Mouse (Mus musculus) heart, adult 9 months (tissue): ENCODE results near the gene Gm45234.
A peak's percentile ranks its signal among the peaks of the same experiment; 100 is the strongest.
"Not testable (repeated sequence)": the region's sequence is repeated elsewhere in the genome, so short reads cannot be mapped to it uniquely, and the experiment has no call there.

Source experiments
- DNase-seq, 2 experiments: peaks; one replicate each; pipeline ENCODE4 v3.0.0; 2022; ENCODE audit warnings: low spot score in 2 of 2

Gm45234 gene

DNA sequence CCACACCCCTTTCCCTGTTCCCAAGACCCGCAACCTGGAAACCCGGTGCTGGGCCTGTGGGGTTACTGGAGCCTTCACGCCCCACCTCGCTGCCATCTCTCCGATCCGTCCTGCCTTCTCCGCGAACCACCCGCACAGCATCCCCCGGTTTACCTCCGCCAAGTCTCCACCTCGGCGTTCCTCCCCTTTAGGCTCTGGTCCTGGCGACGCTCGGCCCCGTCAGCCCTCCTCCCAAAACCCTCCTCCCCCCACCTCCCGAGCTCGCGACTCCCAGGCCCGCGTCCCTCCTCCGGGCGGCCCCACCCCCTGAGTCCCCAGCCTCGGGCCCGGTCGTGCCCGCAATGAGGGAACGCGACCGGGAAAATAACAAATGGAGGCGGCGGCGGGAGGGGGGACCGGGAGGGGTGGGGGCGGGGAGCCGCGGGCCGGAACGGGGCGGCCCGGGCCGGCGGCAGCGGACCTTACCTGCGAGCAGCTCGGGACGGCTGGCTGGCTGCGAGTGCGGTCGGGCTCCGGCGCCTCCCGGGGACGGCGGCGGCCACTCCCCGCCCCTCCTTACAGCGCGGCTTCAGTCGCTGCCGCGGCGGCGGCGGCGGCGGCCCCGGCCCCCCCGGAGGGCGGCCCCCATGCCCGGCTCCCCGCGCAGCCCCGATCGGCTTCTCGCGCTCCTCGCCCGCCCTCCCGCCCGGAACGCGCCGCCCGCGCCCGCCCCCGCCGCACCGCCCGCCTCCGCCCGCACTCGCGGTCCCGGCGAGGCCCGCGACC lies at the start of gene Gm45234, which contains the start of gene Atn1:
Gene Gm45234 (minus strand): TSS at position 191 of the 765 bp plus-strand sequence.
Gene Atn1 (minus strand): TSS at position 694 of the 765 bp plus-strand sequence.
- peak; percentile 61 to 74 for DNase-seq

- DNase-seq, result no peak
Measured at GRCm38 (mm10) chr6:124804341-124804740, 48.5 kb upstream of the Gm45234 start.

DNA sequence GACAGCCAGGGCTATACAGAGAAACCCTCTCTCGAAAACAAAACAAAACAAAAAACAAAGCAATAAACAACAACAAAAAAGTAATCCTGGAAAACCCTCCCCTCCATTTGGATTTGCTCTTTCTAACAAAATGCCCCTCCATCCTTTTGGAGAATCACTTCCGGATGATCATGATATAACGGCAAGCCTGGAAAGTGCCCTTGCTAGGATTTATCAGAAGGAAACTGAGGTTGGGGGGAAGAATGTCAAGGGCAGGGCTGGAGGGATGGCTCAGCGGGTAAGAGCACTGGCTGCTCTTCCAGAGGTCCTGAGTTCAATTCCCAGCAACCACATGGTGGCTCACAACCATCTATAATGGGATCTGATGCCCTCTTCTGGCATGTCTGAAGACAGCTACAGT lies 47.9 kb upstream of the Gm45234 start:
- DNase-seq, result not testable (repeated sequence)

- DNase-seq, result no peak
Measured at GRCm38 (mm10) chr6:124803061-124803460, 47.2 kb upstream of the Gm45234 start.

- DNase-seq, result not testable (repeated sequence)
Measured at GRCm38 (mm10) chr6:124802400-124802799, 46.6 kb upstream of the Gm45234 start.

GRCm38 (mm10) chr6:124796200-124796599 lies 40.4 kb upstream of the Gm45234 start:
- DNase-seq, result no peak

DNA sequence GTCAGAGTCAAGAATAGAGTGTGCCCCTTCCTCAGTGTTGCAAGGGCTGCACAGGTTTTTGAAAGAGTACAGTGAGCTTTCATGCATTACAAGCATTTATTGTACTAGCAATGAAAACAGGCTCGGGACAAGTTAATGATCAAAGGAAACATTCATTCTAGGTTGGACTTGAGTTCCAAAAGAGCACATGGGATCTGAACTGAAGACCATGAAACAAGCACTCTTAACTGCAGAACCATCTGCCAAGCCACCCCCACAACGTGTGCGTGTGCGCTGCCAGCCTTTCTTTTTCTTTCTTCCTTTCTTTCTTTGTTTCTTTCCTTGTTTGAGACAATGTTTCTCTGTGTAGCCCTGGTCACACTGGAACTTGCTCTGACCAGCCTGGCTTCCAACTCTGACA lies 40.0 kb upstream of the Gm45234 start:
- no peak for DNase-seq

- DNase-seq, result no peak
Measured at GRCm38 (mm10) chr6:124791911-124792310, 36.1 kb upstream of the Gm45234 start.

DNA sequence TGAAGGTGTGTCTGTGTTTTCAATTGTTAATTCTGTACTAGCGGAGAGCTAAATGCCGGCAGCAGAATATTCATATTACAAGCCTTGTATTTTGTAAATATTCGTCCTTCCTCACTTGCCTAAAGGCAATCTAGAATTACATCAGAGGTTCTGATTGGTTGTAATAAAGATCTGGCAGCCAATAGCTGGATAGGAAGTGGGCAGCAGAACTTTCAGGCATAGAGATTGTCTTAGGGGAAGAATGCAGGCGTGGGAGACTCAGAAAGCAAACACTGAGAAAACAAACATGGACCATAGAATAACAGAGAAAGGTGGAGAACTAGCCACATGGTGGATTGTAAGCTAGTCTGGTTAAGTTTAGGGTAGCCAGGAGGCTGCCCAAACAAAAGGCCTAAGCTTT lies 34.3 kb upstream of the Gm45234 start:
- DNase-seq, result no peak

DNA sequence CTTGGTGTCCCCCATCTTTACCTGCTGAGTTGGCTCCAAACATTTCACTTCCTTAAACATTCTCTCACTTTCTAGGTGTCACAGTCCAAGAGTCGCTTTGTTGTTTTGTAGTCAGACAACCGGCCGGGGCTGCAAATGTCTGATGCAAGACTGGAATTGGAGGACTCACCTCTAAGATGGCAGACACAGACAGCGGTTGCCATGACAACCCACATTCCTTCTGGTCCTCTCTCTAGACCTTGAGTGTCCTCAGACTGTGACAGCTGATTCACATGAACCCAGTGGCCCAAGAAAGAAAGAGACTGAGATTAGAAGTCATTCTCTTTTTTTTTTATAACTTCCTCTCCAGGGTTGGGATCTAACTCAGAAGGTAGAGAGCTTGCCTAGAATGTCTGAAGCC lies 33.7 kb upstream of the Gm45234 start:
- no peak for DNase-seq

DNA sequence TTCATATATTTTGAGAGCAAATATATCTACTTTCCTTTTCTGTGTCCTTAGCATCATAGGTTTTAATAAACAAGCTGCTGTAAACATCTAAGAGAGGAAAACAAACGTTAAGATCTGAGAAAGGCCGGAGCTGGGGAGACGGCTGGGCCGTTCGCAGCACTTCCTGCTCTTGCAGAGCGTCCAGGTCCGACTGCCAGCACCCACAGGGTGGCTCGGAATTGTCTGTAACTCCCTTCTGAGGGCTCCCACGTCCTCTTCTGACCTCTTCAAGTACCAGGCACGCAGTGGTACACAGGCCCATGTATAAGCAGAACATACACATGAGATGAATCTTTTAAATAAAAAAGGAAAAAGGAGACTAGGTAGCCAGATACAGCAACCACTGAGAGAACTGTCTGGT lies 31.9 kb upstream of the Gm45234 start:
- DNase-seq, result no peak

GRCm38 (mm10) chr6:124786756-124787420 lies 31.1 kb upstream of the Gm45234 start:
- DNase-seq, result no peak

DNA sequence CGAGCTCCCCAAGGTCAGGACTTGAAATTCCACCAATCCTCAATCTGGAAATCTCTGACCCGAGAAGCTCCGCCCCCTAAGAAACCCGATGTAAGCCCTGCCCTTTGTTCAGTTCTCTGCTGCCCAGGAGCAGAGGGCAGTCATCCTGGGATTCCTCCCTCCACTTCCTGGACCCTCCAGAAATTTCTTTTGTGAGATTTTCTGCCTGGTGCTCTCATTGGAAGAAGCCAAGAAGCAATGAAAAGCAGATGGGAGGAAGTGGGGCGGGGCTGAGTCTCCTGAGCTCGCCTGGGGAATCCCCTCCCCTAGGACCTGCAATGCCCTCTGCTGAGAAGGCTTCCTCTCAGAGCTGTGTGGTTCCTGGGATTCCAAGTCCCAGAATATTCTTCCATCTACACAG lies 26.6 kb upstream of the Gm45234 start:
- DNase-seq, result peak; percentile 23 to 34

- DNase-seq, result no peak
Measured at GRCm38 (mm10) chr6:124780917-124781316, 25.1 kb upstream of the Gm45234 start.

- DNase-seq, result no peak
Measured at GRCm38 (mm10) chr6:124779984-124780416, 24.2 kb upstream of the Gm45234 start.

GRCm38 (mm10) chr6:124779222-124779983 lies 23.6 kb upstream of the Gm45234 start, which contains the start of gene Lrrc23:
TSS of gene Lrrc23 (minus strand) at chr6:124779727.
- DNase-seq, result peak; percentile 52 to 65

DNA sequence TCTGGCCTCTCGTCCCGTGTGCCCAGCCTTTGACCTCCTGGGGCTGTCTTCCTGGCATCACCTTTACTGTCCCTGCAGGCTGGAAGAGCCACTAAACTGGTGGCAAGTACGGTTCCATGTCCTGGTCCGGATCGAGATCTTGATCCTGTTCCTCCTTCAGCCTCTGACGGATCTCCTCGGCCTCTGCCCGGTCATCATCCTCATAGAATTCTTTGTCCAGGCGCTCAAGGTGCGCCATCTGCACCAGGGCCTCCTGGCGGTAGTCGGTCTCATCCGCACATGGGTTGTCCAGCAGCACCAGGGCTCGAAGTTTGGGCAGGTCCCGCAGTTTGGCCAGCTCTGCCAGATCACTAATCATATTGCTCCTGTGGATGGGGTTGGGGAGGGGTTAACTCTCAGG lies 14.7 kb upstream of the Gm45234 start:
- DNase-seq, result no peak

DNA sequence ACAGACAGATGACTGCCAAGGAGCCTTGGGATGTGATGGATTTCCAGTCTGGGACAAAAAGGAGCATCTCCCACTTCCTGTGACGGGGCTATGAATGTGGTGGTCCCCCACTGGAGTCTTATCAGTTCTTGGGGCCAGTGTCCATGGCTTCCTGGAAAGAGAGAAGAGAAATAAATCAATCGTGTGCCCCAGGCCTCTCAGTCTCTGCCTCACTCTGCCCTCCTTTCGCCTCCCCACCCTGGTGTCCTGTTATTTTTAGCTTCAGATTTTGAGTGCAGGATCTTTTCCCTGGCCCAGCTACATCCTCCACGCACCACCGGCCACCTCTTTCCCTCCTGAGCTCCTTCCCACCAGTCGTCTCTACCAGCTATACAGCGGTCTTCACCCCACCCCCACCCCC lies 14.2 kb upstream of the Gm45234 start:
- DNase-seq, result no peak

DNA sequence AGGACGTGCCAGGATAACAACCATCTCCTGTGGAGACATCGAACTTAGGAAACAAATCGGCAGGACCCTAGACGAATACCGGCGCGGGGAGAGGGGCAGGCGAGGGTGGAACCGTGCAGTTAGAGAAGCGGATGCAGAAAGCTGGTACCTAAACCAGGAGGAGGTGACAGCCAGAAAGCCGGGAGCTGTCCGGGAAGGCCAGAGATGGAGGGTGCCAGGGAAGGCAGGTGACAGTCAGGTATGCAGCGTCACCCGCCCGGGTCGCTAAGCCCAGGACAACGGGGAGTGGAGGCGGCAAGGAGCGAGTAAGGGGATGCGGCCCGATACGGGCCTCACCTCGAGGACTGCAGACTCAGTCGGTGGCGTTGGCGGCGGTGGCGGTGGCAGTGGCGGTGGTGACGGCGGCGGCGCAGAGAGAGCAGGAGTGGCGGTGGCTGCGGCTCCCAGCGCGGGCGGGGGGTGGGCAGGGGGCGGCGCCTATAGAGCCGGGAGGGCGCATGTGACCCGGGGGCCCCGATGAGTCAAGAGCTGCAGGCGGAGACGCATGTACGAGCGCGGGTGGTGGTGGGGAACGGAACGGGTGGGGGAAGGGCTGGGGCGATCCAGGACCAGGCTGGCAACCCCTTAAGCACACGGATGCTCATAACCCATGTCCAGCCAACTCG lies 13.4 kb upstream of the Gm45234 start, which contains the start of gene Eno2:
Gene Eno2 (minus strand): TSS at position 573 of the 665 bp plus-strand sequence.
- peak; percentile 27 to 45 for DNase-seq

DNA sequence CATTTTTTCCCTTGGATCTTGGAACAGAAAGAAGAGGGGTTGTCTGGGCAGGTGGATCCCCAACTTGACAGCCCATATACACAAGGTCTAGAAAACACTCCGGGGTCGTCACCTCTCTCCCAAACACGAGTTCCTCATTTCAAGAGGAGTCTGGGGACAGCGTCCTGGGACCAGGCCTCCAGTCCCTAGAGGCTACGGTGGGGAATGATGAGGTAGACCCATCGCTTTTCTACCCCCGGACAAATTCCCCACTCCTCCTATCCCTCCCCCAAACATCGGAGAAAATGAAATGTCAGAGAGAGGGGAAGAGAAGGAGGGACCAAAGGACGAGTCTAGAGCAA lies 12.9 kb upstream of the Gm45234 start:
- DNase-seq, result no peak

DNA sequence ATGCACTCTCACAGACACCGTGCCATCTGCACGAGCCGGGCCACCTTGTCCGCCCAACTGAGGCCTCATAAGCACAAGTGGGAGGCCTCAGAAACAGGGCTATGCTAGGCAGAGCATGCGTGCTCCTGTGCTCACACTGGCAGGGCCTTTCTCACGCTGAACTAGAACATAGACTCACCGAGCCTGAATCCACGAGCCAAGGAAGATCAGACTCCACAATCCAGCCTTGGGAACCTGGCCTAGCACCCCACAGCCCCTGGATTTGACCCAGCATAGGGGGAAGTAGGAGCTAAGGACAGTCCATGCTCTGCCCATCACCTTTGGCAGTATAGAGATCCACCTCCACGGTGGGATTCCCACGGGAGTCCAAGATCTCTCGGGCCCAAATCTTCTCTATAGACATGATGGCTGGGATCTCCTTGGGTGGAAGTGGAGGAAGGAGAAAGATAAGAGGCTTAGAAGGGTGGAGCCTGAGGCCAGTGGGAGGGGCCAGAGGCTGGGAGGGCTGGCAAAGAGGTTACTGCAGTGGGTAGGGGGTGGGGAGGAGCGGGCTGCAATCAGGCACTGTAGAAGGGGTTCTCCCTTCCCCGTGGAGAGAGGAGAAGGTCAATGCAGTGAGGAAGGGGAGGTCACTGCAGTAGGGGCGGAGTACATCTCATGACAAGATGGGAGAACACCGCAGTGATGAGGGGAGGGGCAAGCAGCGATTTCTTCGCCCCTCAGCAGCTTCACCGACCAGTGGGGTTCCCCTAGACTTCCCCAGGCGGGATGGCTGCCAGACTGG lies 12.3 kb upstream of the Gm45234 start:
- DNase-seq, result no peak
